Mouse (Mus musculus): ENCODE measurements around the gene Dnlz.

Dnlz gene

DNA sequence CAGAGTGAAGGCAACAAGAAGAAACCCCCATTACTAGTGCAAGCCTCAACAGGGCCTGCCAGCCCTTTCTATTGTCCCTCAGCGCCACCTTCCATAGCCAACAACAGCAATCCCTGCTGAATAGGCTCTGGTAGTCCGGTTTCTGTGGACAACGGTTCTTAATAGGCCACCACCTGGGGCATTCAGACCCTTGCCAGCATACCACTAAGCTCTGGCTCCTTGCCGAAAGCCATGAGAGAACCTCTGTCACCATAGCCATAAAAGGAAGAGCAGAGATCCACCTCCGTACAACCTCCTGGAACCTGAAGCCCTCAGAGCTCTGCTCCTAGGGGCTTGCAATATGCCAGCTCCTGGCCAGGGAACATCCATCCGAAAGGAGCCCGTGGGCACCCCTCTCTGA lies 52.6 kb downstream of the Dnlz start:
- DNase-seq (ENCODE audit: low spot score in 2 of 2) = no peak

DNA sequence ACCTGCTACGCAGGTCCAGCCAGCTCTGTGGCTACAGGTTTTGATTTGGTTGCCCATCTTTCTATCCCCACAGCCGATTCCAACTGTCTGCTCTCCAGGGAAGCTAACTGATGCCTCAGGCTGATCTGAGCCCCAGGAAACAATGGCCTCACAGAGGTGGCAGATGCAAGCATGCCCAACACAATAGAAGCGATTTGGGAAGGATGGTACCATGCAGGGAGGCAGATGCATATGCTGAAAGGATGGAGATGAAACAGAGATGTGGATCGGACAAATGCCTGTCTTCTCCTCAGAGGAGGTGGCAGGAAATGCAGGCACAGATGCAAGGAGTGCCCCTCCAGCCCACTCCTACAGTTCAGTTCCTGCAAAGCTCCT lies 53.1 kb downstream of the Dnlz start:
- no peak for DNase-seq (ENCODE audit: low spot score in 2 of 2)

DNA sequence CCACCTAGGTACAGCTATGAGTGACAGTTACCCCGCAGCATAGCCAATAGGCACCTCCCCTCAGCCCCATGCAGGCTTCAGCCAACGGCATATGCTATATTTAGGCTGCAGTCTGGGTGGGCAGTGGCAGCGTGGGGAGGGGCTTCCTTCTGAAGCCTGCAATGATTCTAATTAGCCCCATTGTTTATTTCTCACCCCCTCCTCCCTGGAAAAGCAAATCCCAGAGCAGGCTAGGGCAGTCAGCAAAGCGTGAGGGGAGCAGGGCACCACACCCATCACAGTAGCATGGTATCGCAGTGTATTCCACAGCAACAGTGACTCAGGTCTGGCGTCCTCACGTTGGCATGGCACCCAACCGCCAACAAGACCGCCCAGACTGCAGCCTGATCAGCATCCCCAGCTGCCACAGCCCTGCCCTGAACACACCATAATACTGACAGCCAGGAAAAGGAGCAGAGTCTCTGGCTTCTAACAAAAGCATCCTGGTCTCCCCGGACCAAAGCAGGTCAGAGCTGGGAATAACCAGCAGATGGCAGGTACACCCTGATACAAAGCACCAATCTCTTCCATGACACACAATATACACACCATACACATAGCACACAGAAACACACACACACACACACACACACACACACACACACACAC lies 53.6 kb downstream of the Dnlz start:
- DNase-seq (ENCODE audit: low spot score in 2 of 2) = peak; percentile 59 to 76

Data from frontal cortex, postnatal 14 days (tissue).